Mouse (Mus musculus): ENCODE measurements around the gene Polm. TPM values are rescaled to one million over a fixed set of nuclear protein-coding genes. Genes with fewer than 3 reads are reported as not detected.

Gene Polm
- total and polyA plus RNA-seq, 3 experiments, result 5.4 to 18.3 TPM; not detected in 1

GRCm38 (mm10) chr11:5789754-5790333 is 48.0 kb downstream of the Polm start:
- Histone ChIP-seq H3K4me1 (ENCODE audit: control insufficient read depth in 1 of 2, insufficient read depth in 2 of 2, low read length in 2 of 2) (peaks cover 0 to 18% of the 10 kb centered on the region in 2 experiments; a peak in 2 of 4 replicates), H3K9ac (ENCODE audit: control insufficient read depth, low read depth, low read length, poor library complexity, severe bottlenecking) (peak overlapping the region; percentile 40), H3K27me3 (ENCODE audit: control insufficient read depth in 1 of 2, insufficient read depth in 2 of 2, low read length in 2 of 2) (no peaks in the 10 kb centered on the region), H3K4me3 (ENCODE audit: control insufficient read depth in 1 of 2, insufficient read depth in 1 of 2, low read depth in 2 of 2, low read length in 2 of 2) (peak overlapping the region; percentile 38 to 93), H3K36me3 (ENCODE audit: control insufficient read depth in 1 of 2, insufficient read depth in 2 of 2, low read length in 2 of 2) (peaks cover 2 to 19% of the 10 kb centered on the region in 2 experiments), H3K27ac (ENCODE audit: control insufficient read depth, low read depth, low read length) (peak overlapping the region; percentile 25), H3K79me2 (ENCODE audit: control insufficient read depth, insufficient read depth, low read length, poor library complexity) (peaks cover 21% of the 10 kb centered on the region), H3K9me3 (replicated peaks; ENCODE audit: insufficient read depth, low read length) (no peaks in the 10 kb centered on the region)
- no peak for DNase-seq (ENCODE audit: low read depth, low spot score)
- peak; percentile 9; the same call in 1 of the 2 replicates for TF ChIP-seq NELFE (IDR thresholded peaks at IDR 0.05; ENCODE audit: low read depth, low read length)
- TF ChIP-seq MEF2A (IDR thresholded peaks at IDR 0.05; ENCODE audit: extremely low read depth, insufficient replicate concordance, low read depth, low read length, poor library complexity, severe bottlenecking), result no peak

GRCm38 (mm10) chr11:5789071-5789753 is 48.6 kb downstream of the Polm start:
- peak overlapping the region; percentile 86 for H3K27ac ChIP-seq (ENCODE audit: control insufficient read depth, low read depth, low read length)
- H3K4me3 ChIP-seq (ENCODE audit: control insufficient read depth in 1 of 2, insufficient read depth in 1 of 2, low read depth in 2 of 2, low read length in 2 of 2), result peak overlapping the region; percentile 38 to 93
- DNase-seq (ENCODE audit: low read depth, low spot score), result peak; percentile 92
- H3K9ac ChIP-seq (ENCODE audit: control insufficient read depth, low read depth, low read length, poor library complexity, severe bottlenecking), result peak overlapping the region; percentile 91
- peaks cover 0 to 18% of the 10 kb centered on the region in 2 experiments; a peak in 2 of 4 replicates for H3K4me1 ChIP-seq (ENCODE audit: control insufficient read depth in 1 of 2, insufficient read depth in 2 of 2, low read length in 2 of 2)
- H3K9me3 ChIP-seq (replicated peaks; ENCODE audit: insufficient read depth, low read length), result no peaks in the 10 kb centered on the region
- H3K27me3 ChIP-seq (ENCODE audit: control insufficient read depth in 1 of 2, insufficient read depth in 2 of 2, low read length in 2 of 2), result no peaks in the 10 kb centered on the region
- peaks cover 0 to 19% of the 10 kb centered on the region in 2 experiments; a peak in 2 of 4 replicates for H3K36me3 ChIP-seq (ENCODE audit: control insufficient read depth in 1 of 2, insufficient read depth in 2 of 2, low read length in 2 of 2)
- H3K79me2 ChIP-seq (ENCODE audit: control insufficient read depth, insufficient read depth, low read length, poor library complexity), result peaks cover 21% of the 10 kb centered on the region
- no peak for TF ChIP-seq E2F4 (IDR thresholded peaks at IDR 0.05; ENCODE audit: borderline replicate concordance, low read depth, low read length)
- TF ChIP-seq UBTF (IDR thresholded peaks at IDR 0.05; ENCODE audit: borderline replicate concordance, insufficient read depth, low read depth, low read length), result no peak
- TF ChIP-seq MYC (IDR thresholded peaks at IDR 0.05; ENCODE audit: low read depth, low read length), result 0 out of 2 replicates have a peak, but pooled peaks have one; percentile 51
- no peak for TF ChIP-seq GABPA (IDR thresholded peaks at IDR 0.05; ENCODE audit: low read depth, low read length)
- no peak for TF ChIP-seq CHD1 (IDR thresholded peaks at IDR 0.05; ENCODE audit: low read depth, low read length)
- peak; percentile 80 for TF ChIP-seq GATA1 (IDR thresholded peaks at IDR 0.05; ENCODE audit: low read depth, low read length)
- TF ChIP-seq TCF12 (IDR thresholded peaks at IDR 0.05; ENCODE audit: low read depth, low read length), result no peak
- TF ChIP-seq HCFC1 (IDR thresholded peaks at IDR 0.05; ENCODE audit: low read depth, low read length), result peak; percentile 73
- TF ChIP-seq MYB (IDR thresholded peaks at IDR 0.05; ENCODE audit: low read depth, low read length), result no peak
- TF ChIP-seq MXI1 (IDR thresholded peaks at IDR 0.05; ENCODE audit: low read depth, low read length), result peak; percentile 78
- TF ChIP-seq JUND (IDR thresholded peaks at IDR 0.05; ENCODE audit: low read depth, low read length), result no peak
- no peak for TF ChIP-seq CHD2 (IDR thresholded peaks at IDR 0.05; ENCODE audit: low read length)
- TF ChIP-seq MAFK (IDR thresholded peaks at IDR 0.05; ENCODE audit: borderline replicate concordance, low read depth, low read length), result no peak
- no peak for TF ChIP-seq KAT2A (conservative IDR thresholded peaks at IDR 0.05; ENCODE audit: low read depth, low read length)
- peak; percentile 58 for TF ChIP-seq SMC3 (IDR thresholded peaks at IDR 0.05; ENCODE audit: low read depth, low read length)
- TF ChIP-seq RCOR1 (IDR thresholded peaks at IDR 0.05; ENCODE audit: low read depth, low read length), result no peak
- peak in 1 of 2 experiments; percentile 36; a peak in 1 of 4 replicates for TF ChIP-seq POLR2A (IDR thresholded peaks at IDR 0.05; ENCODE audit: control insufficient read depth in 1 of 2, insufficient read depth in 1 of 2, low read depth in 1 of 2, low read length in 2 of 2, poor library complexity in 1 of 2)
- peak; percentile 31 for TF ChIP-seq RAD21 (IDR thresholded peaks at IDR 0.05; ENCODE audit: low read depth, low read length)
- no peak for TF ChIP-seq USF2 (IDR thresholded peaks at IDR 0.05; ENCODE audit: borderline replicate concordance in 1 of 2, insufficient read depth in 1 of 2, low read depth in 1 of 2, low read length in 2 of 2)
- TF ChIP-seq NRF1 (IDR thresholded peaks at IDR 0.05; ENCODE audit: insufficient read depth, low read depth, low read length, poor library complexity, severe bottlenecking), result no peak
- no peak for TF ChIP-seq POLR2AphosphoS5 (IDR thresholded peaks at IDR 0.05; ENCODE audit: borderline replicate concordance, low read depth, low read length)
- no peak for TF ChIP-seq ETS1 (IDR thresholded peaks at IDR 0.05; ENCODE audit: low read depth, low read length)
- no peak for TF ChIP-seq MAZ (IDR thresholded peaks at IDR 0.05; ENCODE audit: low read depth, low read length)
- TF ChIP-seq ELF1 (IDR thresholded peaks at IDR 0.05; ENCODE audit: low read depth, low read length), result peak; percentile 60; the same call in 1 of the 2 replicates
- no peak for TF ChIP-seq ZKSCAN1 (IDR thresholded peaks at IDR 0.05; ENCODE audit: low read depth, low read length)
- TF ChIP-seq EP300 (IDR thresholded peaks at IDR 0.05; ENCODE audit: low read depth in 1 of 2, low read length in 2 of 2), result no peak
- no peak for TF ChIP-seq MEF2A (IDR thresholded peaks at IDR 0.05; ENCODE audit: extremely low read depth, insufficient replicate concordance, low read depth, low read length, poor library complexity, severe bottlenecking)
- no peak for TF ChIP-seq NELFE (IDR thresholded peaks at IDR 0.05; ENCODE audit: low read depth, low read length)

All from MEL (cell line).